Mouse (Mus musculus): ENCODE measurements at regions not wholly inside any gene's neighbourhood (a gene's known extent, or its start where the extent isn't known, plus 50 kb on each side); places are given as distances from the start of the nearest gene placed in this dataset.

DNA sequence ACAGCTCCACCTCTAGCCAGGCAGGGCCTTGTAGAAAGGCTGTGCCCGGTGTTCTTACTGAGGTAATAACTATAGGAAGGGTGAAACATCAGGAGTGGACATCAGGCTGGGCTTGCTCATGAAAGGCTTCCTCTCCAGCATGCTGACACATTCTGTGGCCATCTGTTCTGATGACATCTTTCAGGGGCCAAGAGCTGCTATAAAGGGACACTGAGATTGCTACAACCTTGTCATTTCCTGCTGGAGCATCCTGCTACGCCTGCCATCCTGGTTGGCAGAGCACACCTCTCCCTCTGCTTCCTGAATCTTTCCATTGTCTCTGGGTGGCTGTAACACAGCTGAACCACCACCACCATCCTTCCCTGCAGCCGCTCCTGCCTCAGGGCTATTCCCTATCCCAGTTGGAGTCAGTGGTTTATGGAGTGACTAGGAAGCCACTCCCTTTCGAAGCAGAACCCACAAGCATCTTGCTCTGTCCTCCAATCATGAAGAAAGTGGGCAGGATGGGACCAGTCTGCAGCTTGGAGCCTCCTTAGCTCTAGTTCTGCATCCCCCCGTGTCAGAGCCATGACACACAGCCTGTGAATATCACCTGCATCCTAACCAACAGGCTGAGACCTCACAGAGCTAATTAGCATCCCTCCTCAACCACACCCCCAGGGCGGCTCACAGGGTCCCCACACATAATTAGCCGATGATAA is 154.6 kb downstream of the Irx2 start:
- 63% methylated on average over 7 of the region's 7 CpGs for WGBS (ENCODE audit: insufficient replicate concordance)
- no peak for ATAC-seq (replicated peaks; ENCODE audit: insufficient number of reproducible peaks, low FRiP score, low TSS enrichment)
- Histone ChIP-seq H3K27me3 (ENCODE audit: control insufficient read depth, insufficient read depth, low read length) (no peaks in the 10 kb centered on the region; the same call in 1 of the 2 replicates), H3K9ac (ENCODE audit: low read depth, low read length) (no peak overlapping the region), H3K9me3 (replicated peaks; ENCODE audit: control insufficient read depth, low read length) (no peaks in the 10 kb centered on the region), H3K4me1 (ENCODE audit: control insufficient read depth, insufficient read depth, low read length) (no peaks in the 10 kb centered on the region; the same call in 1 of the 2 replicates), H3K27ac (ENCODE audit: low read depth, low read length) (no peak overlapping the region), H3K4me3 (ENCODE audit: low read depth, low read length) (no peak overlapping the region), H3K4me2 (no peak overlapping the region), H3K36me3 (ENCODE audit: control insufficient read depth, insufficient read depth, low read length) (no peaks in the 10 kb centered on the region)

DNA sequence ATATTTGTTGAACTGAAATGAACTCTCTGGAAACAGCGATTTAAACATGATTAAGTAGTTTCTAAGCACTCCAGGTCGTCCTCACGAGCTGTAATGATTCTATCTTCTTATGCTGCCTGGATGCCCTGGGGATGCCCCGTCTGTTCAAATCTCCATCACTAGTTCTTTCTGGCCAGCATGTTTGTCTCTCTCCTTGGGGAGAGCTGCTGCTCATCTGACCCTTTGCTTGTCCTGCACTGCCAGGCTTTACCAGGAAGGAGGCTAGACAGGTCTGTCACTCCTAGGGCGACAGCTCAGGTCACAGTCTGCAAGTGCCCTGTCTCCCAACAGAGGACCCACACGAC is 155.1 kb downstream of the Irx2 start:
- Histone ChIP-seq H3K9ac (ENCODE audit: low read depth, low read length) (no peak overlapping the region), H3K27me3 (ENCODE audit: control insufficient read depth, insufficient read depth, low read length) (no peaks in the 10 kb centered on the region; the same call in 1 of the 2 replicates), H3K4me3 (ENCODE audit: low read depth, low read length) (no peak overlapping the region), H3K4me2 (no peak overlapping the region), H3K27ac (ENCODE audit: low read depth, low read length) (no peak overlapping the region), H3K36me3 (ENCODE audit: control insufficient read depth, insufficient read depth, low read length) (no peaks in the 10 kb centered on the region), H3K4me1 (ENCODE audit: control insufficient read depth, insufficient read depth, low read length) (no peaks in the 10 kb centered on the region; the same call in 1 of the 2 replicates), H3K9me3 (replicated peaks; ENCODE audit: control insufficient read depth, low read length) (no peaks in the 10 kb centered on the region)
- 63% methylated on average over 6 of the region's 6 CpGs for WGBS (ENCODE audit: insufficient replicate concordance)
- ATAC-seq (replicated peaks; ENCODE audit: insufficient number of reproducible peaks, low FRiP score, low TSS enrichment) = no peak

DNA sequence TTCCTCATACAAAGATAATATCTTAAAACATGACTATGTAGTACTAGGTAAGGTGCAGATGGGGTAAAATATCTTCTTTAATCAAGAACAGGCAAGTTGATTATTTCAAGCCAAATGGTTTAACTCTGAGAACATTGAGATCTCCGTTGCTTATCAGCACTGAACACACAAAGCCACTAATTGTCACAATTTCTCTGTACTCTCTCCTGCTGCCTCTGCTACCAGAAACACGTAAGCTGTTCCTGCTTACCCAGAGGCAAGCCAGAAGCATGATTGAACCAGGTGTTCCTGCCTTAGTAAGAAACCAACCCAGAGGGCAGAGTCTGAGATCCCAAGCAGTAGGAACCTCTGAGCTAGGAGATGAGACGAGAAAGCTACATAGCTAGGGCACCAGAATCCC is 164.1 kb downstream of the Irx2 start:
- Histone ChIP-seq H3K9me3 (replicated peaks; ENCODE audit: control insufficient read depth, low read length) (no peaks in the 10 kb centered on the region), H3K4me1 (ENCODE audit: control insufficient read depth, insufficient read depth, low read length) (no peaks in the 10 kb centered on the region; the same call in 1 of the 2 replicates)

DNA sequence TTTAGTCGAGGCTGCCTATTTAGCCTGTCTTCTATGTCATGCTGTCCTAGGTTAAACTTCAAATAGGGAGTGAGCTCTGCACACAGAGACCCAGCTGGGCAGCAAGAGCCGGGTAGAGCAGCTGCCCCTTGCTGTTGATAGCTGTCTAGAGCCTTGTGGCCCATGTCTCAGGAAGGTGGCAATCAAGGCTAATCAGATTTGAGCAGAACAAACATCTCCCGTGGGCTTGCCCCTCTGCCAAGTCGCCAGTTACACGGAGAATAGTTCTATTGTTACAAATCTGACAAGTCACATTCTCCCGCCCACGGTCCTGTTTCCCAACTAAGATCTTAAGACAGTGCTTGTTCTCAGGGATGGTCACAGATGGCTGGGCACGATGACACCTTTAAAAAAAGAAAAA is 171.4 kb downstream of the Irx2 start:
- Histone ChIP-seq H3K4me3 (ENCODE audit: low read depth, low read length) (no peak overlapping the region), H3K9ac (ENCODE audit: low read depth, low read length) (no peak overlapping the region), H3K36me3 (ENCODE audit: control insufficient read depth, insufficient read depth, low read length) (no peaks in the 10 kb centered on the region), H3K9me3 (replicated peaks; ENCODE audit: control insufficient read depth, low read length) (no peaks in the 10 kb centered on the region), H3K4me1 (ENCODE audit: control insufficient read depth, insufficient read depth, low read length) (no peaks in the 10 kb centered on the region), H3K27ac (ENCODE audit: low read depth, low read length) (no peak overlapping the region), H3K27me3 (ENCODE audit: control insufficient read depth, insufficient read depth, low read length) (no peaks in the 10 kb centered on the region), H3K4me2 (no peak overlapping the region)
- ATAC-seq (replicated peaks; ENCODE audit: insufficient number of reproducible peaks, low FRiP score, low TSS enrichment) = no peak
- 37% methylated on average over 8 of the region's 8 CpGs for WGBS (ENCODE audit: insufficient replicate concordance)

More for the DNA sequence above, 164.1 kb downstream of the Irx2 start:
- no peaks in the 10 kb centered on the region for H3K27me3 ChIP-seq (ENCODE audit: control insufficient read depth, insufficient read depth, low read length)
- H3K36me3 ChIP-seq (ENCODE audit: control insufficient read depth, insufficient read depth, low read length) = no peaks in the 10 kb centered on the region
- WGBS (ENCODE audit: insufficient replicate concordance) = 56% methylated on average over 3 of the region's 3 CpGs
- ATAC-seq (replicated peaks; ENCODE audit: insufficient number of reproducible peaks, low FRiP score, low TSS enrichment) = no peak
- no peak overlapping the region for H3K9ac ChIP-seq (ENCODE audit: low read depth, low read length)
- no peak overlapping the region for H3K4me3 ChIP-seq (ENCODE audit: low read depth, low read length)
- no peak overlapping the region for H3K4me2 ChIP-seq
- no peak overlapping the region for H3K27ac ChIP-seq (ENCODE audit: low read depth, low read length)

DNA sequence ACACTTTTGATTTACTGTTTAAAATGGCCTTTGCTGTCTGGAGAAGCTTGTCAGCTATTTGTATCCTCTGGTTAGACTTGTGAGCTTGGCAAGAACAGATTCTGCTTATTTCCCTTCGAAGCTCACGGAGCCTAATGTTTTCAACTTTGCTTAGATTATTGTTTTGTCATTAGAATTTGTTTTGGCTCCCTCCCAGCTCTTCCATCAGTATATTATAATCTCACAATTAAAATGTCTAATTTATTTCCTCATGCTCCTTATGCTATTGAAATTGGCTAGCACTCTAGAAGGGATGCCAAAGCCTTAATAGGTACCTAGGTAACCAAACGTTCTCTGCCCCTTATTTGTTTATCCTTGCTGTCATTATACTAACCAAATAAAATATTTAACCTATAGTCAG is 171.9 kb downstream of the Irx2 start:
- Histone ChIP-seq H3K9me3 (replicated peaks; ENCODE audit: control insufficient read depth, low read length) (no peaks in the 10 kb centered on the region), H3K27me3 (ENCODE audit: control insufficient read depth, insufficient read depth, low read length) (no peaks in the 10 kb centered on the region), H3K4me2 (no peak overlapping the region), H3K27ac (ENCODE audit: low read depth, low read length) (no peak overlapping the region), H3K4me1 (ENCODE audit: control insufficient read depth, insufficient read depth, low read length) (no peaks in the 10 kb centered on the region), H3K9ac (ENCODE audit: low read depth, low read length) (no peak overlapping the region), H3K36me3 (ENCODE audit: control insufficient read depth, insufficient read depth, low read length) (no peaks in the 10 kb centered on the region), H3K4me3 (ENCODE audit: low read depth, low read length) (no peak overlapping the region)
- WGBS (ENCODE audit: insufficient replicate concordance) = 74% methylated on average over 3 of the region's 3 CpGs
- no peak for ATAC-seq (replicated peaks; ENCODE audit: insufficient number of reproducible peaks, low FRiP score, low TSS enrichment)

DNA sequence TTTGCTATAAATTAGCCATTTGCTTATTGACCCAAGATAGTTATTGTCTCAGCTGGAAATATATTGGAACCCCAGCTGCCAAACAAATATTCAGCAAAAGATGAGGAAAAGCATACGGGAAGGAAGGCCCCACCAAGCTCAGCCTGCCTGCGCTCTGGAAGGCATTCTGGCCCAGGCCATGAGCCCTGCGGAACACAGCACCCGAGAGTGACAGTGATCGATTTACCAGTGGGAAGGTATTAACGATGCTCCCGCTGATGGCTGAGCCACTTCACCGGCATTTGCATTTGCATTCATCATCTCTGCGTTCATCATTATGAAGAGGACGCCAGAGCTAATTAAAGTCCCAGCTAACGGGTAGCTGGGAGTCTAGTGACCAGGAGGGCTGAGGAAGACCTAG is 174.8 kb downstream of the Irx2 start:
- WGBS (ENCODE audit: insufficient replicate concordance) = 54% methylated on average over 11 of the region's 11 CpGs
- no peak overlapping the region for H3K9ac ChIP-seq (ENCODE audit: low read depth, low read length)
- no peaks in the 10 kb centered on the region for H3K36me3 ChIP-seq (ENCODE audit: control insufficient read depth, insufficient read depth, low read length)
- H3K4me3 ChIP-seq (ENCODE audit: low read depth, low read length) = no peak overlapping the region
- H3K9me3 ChIP-seq (replicated peaks; ENCODE audit: control insufficient read depth, low read length) = no peaks in the 10 kb centered on the region
- no peaks in the 10 kb centered on the region for H3K27me3 ChIP-seq (ENCODE audit: control insufficient read depth, insufficient read depth, low read length)
- H3K4me2 ChIP-seq = no peak overlapping the region
- no peak for ATAC-seq (replicated peaks; ENCODE audit: insufficient number of reproducible peaks, low FRiP score, low TSS enrichment)
- no peak overlapping the region for H3K27ac ChIP-seq (ENCODE audit: low read depth, low read length)
- no peaks in the 10 kb centered on the region for H3K4me1 ChIP-seq (ENCODE audit: control insufficient read depth, insufficient read depth, low read length)

DNA sequence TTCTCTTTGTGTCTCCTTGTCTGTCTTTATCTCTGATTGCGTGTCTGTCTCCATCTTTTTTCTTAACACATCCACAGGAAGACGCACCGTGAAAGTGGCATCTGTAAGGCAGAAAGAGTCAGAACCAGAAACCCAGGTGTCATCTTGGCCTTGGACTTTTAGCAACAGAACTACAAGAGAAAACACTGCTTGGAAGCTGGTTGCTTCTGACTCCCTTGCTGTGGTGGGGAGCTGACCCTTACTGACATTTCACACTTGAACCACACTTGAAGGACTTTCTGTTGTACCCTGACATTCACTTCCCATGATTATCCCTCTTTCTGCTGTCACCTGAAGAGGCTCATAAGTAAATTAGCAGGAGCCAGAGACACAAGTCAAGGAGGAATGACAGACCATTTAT is 180.6 kb downstream of the Irx2 start:
- no peaks in the 10 kb centered on the region for H3K9me3 ChIP-seq (replicated peaks; ENCODE audit: control insufficient read depth, low read length)
- WGBS (ENCODE audit: insufficient replicate concordance) = 84% methylated on average over 3 of the region's 3 CpGs
- H3K27ac ChIP-seq (ENCODE audit: low read depth, low read length) = no peak overlapping the region
- H3K27me3 ChIP-seq (ENCODE audit: control insufficient read depth, insufficient read depth, low read length) = no peaks in the 10 kb centered on the region
- no peak overlapping the region for H3K4me3 ChIP-seq (ENCODE audit: low read depth, low read length)
- H3K4me1 ChIP-seq (ENCODE audit: control insufficient read depth, insufficient read depth, low read length) = no peaks in the 10 kb centered on the region
- H3K36me3 ChIP-seq (ENCODE audit: control insufficient read depth, insufficient read depth, low read length) = no peaks in the 10 kb centered on the region
- H3K4me2 ChIP-seq = no peak overlapping the region
- H3K9ac ChIP-seq (ENCODE audit: low read depth, low read length) = no peak overlapping the region
- ATAC-seq (replicated peaks; ENCODE audit: insufficient number of reproducible peaks, low FRiP score, low TSS enrichment) = no peak

DNA sequence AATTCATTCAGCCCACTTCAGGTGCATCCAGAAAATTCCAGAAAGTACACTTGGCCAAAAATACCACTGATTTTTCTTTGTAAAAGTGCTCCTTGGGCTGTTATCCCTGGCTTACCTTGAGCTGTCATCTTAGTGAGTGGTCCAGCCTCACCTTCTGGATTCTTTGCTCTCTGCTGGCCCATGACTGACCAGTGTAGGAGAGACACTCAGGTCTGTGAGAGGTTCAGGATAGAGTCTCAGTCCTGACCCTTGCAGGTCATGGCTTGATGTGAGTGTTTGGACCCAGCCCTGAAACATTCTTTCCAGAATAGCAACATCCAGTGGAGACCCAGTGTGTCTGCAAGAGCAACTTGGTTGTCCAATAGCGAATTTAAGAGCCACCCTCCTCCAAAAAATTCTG is 182.0 kb downstream of the Irx2 start:
- Histone ChIP-seq H3K27ac (ENCODE audit: low read depth, low read length) (no peak overlapping the region), H3K4me1 (ENCODE audit: control insufficient read depth, insufficient read depth, low read length) (no peaks in the 10 kb centered on the region), H3K36me3 (ENCODE audit: control insufficient read depth, insufficient read depth, low read length) (no peaks in the 10 kb centered on the region), H3K27me3 (ENCODE audit: control insufficient read depth, insufficient read depth, low read length) (peaks cover 3% of the 10 kb centered on the region), H3K9ac (ENCODE audit: low read depth, low read length) (no peak overlapping the region), H3K9me3 (replicated peaks; ENCODE audit: control insufficient read depth, low read length) (no peaks in the 10 kb centered on the region), H3K4me2 (no peak overlapping the region), H3K4me3 (ENCODE audit: low read depth, low read length) (no peak overlapping the region)
- 66% methylated on average over 1 of the region's 1 CpGs for WGBS (ENCODE audit: insufficient replicate concordance)
- no peak for ATAC-seq (replicated peaks; ENCODE audit: insufficient number of reproducible peaks, low FRiP score, low TSS enrichment)

DNA sequence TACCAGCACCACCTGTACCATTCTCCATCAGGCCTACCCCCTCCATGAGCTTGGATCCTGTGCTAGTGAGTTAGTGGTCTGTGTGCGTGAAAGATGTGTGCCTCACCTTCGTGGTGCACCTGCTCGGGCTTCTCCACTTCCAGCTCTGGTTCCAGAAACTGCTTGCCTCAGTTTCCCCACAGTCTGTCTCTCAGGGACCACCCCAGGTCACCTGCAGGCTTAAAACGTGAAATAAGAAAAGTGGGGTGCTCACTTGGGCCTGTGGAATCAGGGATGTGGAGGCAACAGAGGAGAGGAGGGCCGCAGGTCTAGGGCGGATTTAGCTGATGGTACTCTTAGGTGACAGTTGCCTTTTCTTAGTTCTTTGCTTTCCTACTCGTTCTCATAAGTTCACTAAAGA is 186.0 kb downstream of the Irx2 start:
- Histone ChIP-seq H3K9me3 (replicated peaks; ENCODE audit: control insufficient read depth, low read length) (no peaks in the 10 kb centered on the region), H3K4me3 (ENCODE audit: low read depth, low read length) (no peak overlapping the region), H3K9ac (ENCODE audit: low read depth, low read length) (no peak overlapping the region), H3K4me1 (ENCODE audit: control insufficient read depth, insufficient read depth, low read length) (peaks cover 4% of the 10 kb centered on the region), H3K4me2 (no peak overlapping the region), H3K27ac (ENCODE audit: low read depth, low read length) (peak overlapping the region; percentile 46; the same call in 1 of the 2 replicates), H3K27me3 (ENCODE audit: control insufficient read depth, insufficient read depth, low read length) (peaks cover 27% of the 10 kb centered on the region), H3K36me3 (ENCODE audit: control insufficient read depth, insufficient read depth, low read length) (no peaks in the 10 kb centered on the region)
- no peak for ATAC-seq (replicated peaks; ENCODE audit: insufficient number of reproducible peaks, low FRiP score, low TSS enrichment)
- WGBS (ENCODE audit: insufficient replicate concordance) = 59% methylated on average over 7 of the region's 7 CpGs
